Mouse (Mus musculus) CH12.LX (cell line): ENCODE results near the gene A830031A19Rik.

Experiments used
- CHD1 ChIP-seq: IDR thresholded peaks from 2 replicates; pipeline ENCODE4 v1.6.1; 2012; ENCODE audit warnings: low read depth, low read length, improper control_type of control experiment, inconsistent platforms
- CHD2 ChIP-seq: IDR thresholded peaks from 2 replicates; pipeline ENCODE4 v1.6.1; 2011; ENCODE audit warnings: low read length, improper control_type of control experiment
- CTCF ChIP-seq, 2 experiments: IDR thresholded peaks in 1 of 2; conservative IDR thresholded peaks in 1 of 2; 2 replicates each; pipeline ENCODE4 v1.5.1; 2011 to 2012; ENCODE audit warnings: low read depth in 2 of 2, low read length in 2 of 2, improper control_type of control experiment in 1 of 2, inconsistent platforms in 1 of 2, mild to moderate bottlenecking in 1 of 2, moderate library complexity in 1 of 2
- ELF1 ChIP-seq: IDR thresholded peaks from 2 replicates; pipeline ENCODE4 v1.6.1; 2014; ENCODE audit warnings: low read depth, mild to moderate bottlenecking, inconsistent platforms, low read length, improper control_type of control experiment
- EP300 ChIP-seq: IDR thresholded peaks from 2 replicates; pipeline ENCODE4 v1.6.1; 2011; ENCODE audit warnings: low read length, improper control_type of control experiment
- ETS1 ChIP-seq: conservative IDR thresholded peaks from 2 replicates; pipeline ENCODE4 v1.6.1; 2012; ENCODE audit warnings: low read depth, mild to moderate bottlenecking, inconsistent platforms, low read length, improper control_type of control experiment, moderate library complexity
- HCFC1 ChIP-seq: IDR thresholded peaks from 2 replicates; pipeline ENCODE4 v1.6.1; 2012; ENCODE audit warnings: low read depth, mild to moderate bottlenecking, inconsistent platforms, low read length, improper control_type of control experiment
- MEF2A ChIP-seq: IDR thresholded peaks from 2 replicates; pipeline ENCODE4 v1.6.1; 2014; ENCODE audit warnings: low read depth, mild to moderate bottlenecking, inconsistent platforms, low read length, improper control_type of control experiment, borderline replicate concordance
- MXI1 ChIP-seq: IDR thresholded peaks from 2 replicates; pipeline ENCODE4 v1.6.1; 2011; ENCODE audit warnings: mild to moderate bottlenecking, low read depth, low read length, improper control_type of control experiment
- POLR2A ChIP-seq: IDR thresholded peaks from 2 replicates; pipeline ENCODE4 v1.6.1; 2011; ENCODE audit warnings: low read depth, mild to moderate bottlenecking, improper control_type of control experiment, low read length
- TBP ChIP-seq: conservative IDR thresholded peaks from 2 replicates; pipeline ENCODE4 v1.6.1; 2011; ENCODE audit warnings: low read depth, low read length, improper control_type of control experiment
- ZC3H11A ChIP-seq: IDR thresholded peaks from 2 replicates; pipeline ENCODE4 v1.6.1; 2012; ENCODE audit warnings: low read depth, mild to moderate bottlenecking, inconsistent platforms, low read length, improper control_type of control experiment
- ZMIZ1 ChIP-seq: IDR thresholded peaks from 2 replicates; pipeline ENCODE4 v1.6.1; 2012; ENCODE audit warnings: low read depth, mild to moderate bottlenecking, inconsistent platforms, low read length, improper control_type of control experiment

DNA sequence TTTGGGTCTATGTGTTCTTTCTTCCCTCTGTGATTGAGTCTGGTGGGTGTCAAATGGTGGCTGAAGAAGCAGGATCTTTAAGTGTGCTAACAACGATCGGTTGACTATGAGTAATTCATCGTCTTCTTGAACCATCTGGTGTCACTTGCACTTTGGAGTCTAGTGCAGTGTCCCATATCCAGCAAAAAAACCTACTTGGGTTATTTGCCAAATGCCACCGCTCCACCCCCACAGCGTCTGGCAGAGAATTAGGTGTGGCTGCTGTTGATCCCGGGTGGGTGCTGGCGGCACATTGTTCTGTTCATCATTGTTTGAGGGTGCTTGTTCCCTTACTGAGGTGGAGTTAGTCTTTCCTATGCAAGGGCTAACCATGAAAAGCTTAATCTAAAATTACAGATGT lies 48.0 kb upstream of the A830031A19Rik start:
- TF ChIP-seq CHD1 (no peak), EP300 (no peak), CHD2 (no peak), TBP (no peak), HCFC1 (no peak), ZC3H11A (no peak), CTCF (conservative IDR thresholded peaks at IDR 0.05 in 1 of 2, IDR thresholded peaks at IDR 0.05 in 1 of 2; ENCODE audit: low read depth in 2 of 2, low read length in 2 of 2) (no peak), MEF2A (no peak), POLR2A (no peak), ELF1 (no peak), ZMIZ1 (no peak), MXI1 (no peak), ETS1 (no peak)
